Mouse (Mus musculus): Measurements from ENCODE around the gene Lgals12. TPM values are rescaled to one million over a fixed set of nuclear protein-coding genes. Genes with fewer than 3 reads are reported as not detected.
A peak's percentile ranks its signal among the peaks of the same experiment; 100 is the strongest.

The Lgals12 gene
- 0.11 and 0.29 TPM in 2 replicates for polyA plus RNA-seq (2014; fragmentation: Nextera tagmentation; extraction: Ambion mirVana)

GRCm38 (mm10) chr19:7606801-7607689 lies at the start of gene Lgals12:
Gene Lgals12, minus strand, starts transcription at chr19:7607193.
- peak; percentile 54 for DNase-seq
- 6% methylated on average over 15 of the region's 15 CpGs for WGBS
- Histone ChIP-seq H3K9ac (replicated peaks; ENCODE audit: low read length) (peak within 1 kb of the TSS; percentile 24; the same call in 1 of the 2 replicates), H3K36me3 (ENCODE audit: control insufficient read depth, insufficient read depth, low read length) (no peaks in the 10 kb centered on the region), H3K27ac (replicated peaks; ENCODE audit: low read depth, low read length) (peak within 1 kb of the TSS; percentile 20; the same call in 1 of the 2 replicates), H3K9me3 (ENCODE audit: control insufficient read depth, low read length) (no peaks in the 10 kb centered on the region), H3K4me2 (ENCODE audit: low read length) (peak within 1 kb of the TSS; percentile 62), H3K4me1 (ENCODE audit: control insufficient read depth, insufficient read depth, low read length) (peaks cover 8% of the 10 kb centered on the region), H3K4me3 (replicated peaks; ENCODE audit: low read depth, low read length) (peak within 1 kb of the TSS; percentile 26), H3K27me3 (ENCODE audit: control insufficient read depth, insufficient read depth, low read length) (no peaks in the 10 kb centered on the region)
- peak; percentile 32 for ATAC-seq (ENCODE audit: low FRiP score, low TSS enrichment)

- no peak overlapping the region for H3K4me2 ChIP-seq (ENCODE audit: low read length)
- no peaks in the 10 kb centered on the region for H3K36me3 ChIP-seq (ENCODE audit: control insufficient read depth, insufficient read depth, low read length)
- WGBS = 81% methylated on average over 8 of the region's 8 CpGs
- no peak overlapping the region for H3K4me3 ChIP-seq (replicated peaks; ENCODE audit: low read depth, low read length)
- no peak for DNase-seq
- no peaks in the 10 kb centered on the region for H3K27me3 ChIP-seq (ENCODE audit: control insufficient read depth, insufficient read depth, low read length)
- ATAC-seq (ENCODE audit: low FRiP score, low TSS enrichment) = no peak
- H3K9me3 ChIP-seq (ENCODE audit: control insufficient read depth, low read length) = no peaks in the 10 kb centered on the region
- H3K4me1 ChIP-seq (ENCODE audit: control insufficient read depth, insufficient read depth, low read length) = no peaks in the 10 kb centered on the region
- no peak overlapping the region for H3K27ac ChIP-seq (replicated peaks; ENCODE audit: low read depth, low read length)
- no peak overlapping the region for H3K9ac ChIP-seq (replicated peaks; ENCODE audit: low read length)
Measured at GRCm38 (mm10) chr19:7648913-7649666, 42.1 kb upstream of the Lgals12 start.

GRCm38 (mm10) chr19:7633786-7634185 lies 26.8 kb upstream of the Lgals12 start:
- Histone ChIP-seq H3K4me3 (replicated peaks; ENCODE audit: low read depth, low read length) (no peak overlapping the region), H3K4me1 (ENCODE audit: control insufficient read depth, insufficient read depth, low read length) (no peaks in the 10 kb centered on the region), H3K27ac (replicated peaks; ENCODE audit: low read depth, low read length) (no peak overlapping the region), H3K36me3 (ENCODE audit: control insufficient read depth, insufficient read depth, low read length) (no peaks in the 10 kb centered on the region), H3K9ac (replicated peaks; ENCODE audit: low read length) (no peak overlapping the region), H3K4me2 (ENCODE audit: low read length) (no peak overlapping the region), H3K27me3 (ENCODE audit: control insufficient read depth, insufficient read depth, low read length) (no peaks in the 10 kb centered on the region), H3K9me3 (ENCODE audit: control insufficient read depth, low read length) (no peaks in the 10 kb centered on the region)
- WGBS = 72% methylated on average over 1 of the region's 1 CpGs
- no peak for ATAC-seq (ENCODE audit: low FRiP score, low TSS enrichment)
- DNase-seq = no peak

GRCm38 (mm10) chr19:7633021-7633420 lies 26.0 kb upstream of the Lgals12 start:
- Histone ChIP-seq H3K36me3 (ENCODE audit: control insufficient read depth, insufficient read depth, low read length) (no peaks in the 10 kb centered on the region), H3K27ac (replicated peaks; ENCODE audit: low read depth, low read length) (no peak overlapping the region), H3K9ac (replicated peaks; ENCODE audit: low read length) (no peak overlapping the region), H3K4me2 (ENCODE audit: low read length) (no peak overlapping the region), H3K4me1 (ENCODE audit: control insufficient read depth, insufficient read depth, low read length) (no peaks in the 10 kb centered on the region), H3K9me3 (ENCODE audit: control insufficient read depth, low read length) (no peaks in the 10 kb centered on the region), H3K4me3 (replicated peaks; ENCODE audit: low read depth, low read length) (no peak overlapping the region), H3K27me3 (ENCODE audit: control insufficient read depth, insufficient read depth, low read length) (no peaks in the 10 kb centered on the region)
- DNase-seq (no peak), ATAC-seq (ENCODE audit: low FRiP score, low TSS enrichment) (no peak)

- Histone ChIP-seq H3K4me1 (ENCODE audit: control insufficient read depth, insufficient read depth, low read length) (0 out of 2 replicates have a peak, but pooled peaks cover under 1% of the 10 kb centered on the region), H3K4me2 (ENCODE audit: low read length) (no peak overlapping the region), H3K36me3 (ENCODE audit: control insufficient read depth, insufficient read depth, low read length) (no peaks in the 10 kb centered on the region), H3K27me3 (ENCODE audit: control insufficient read depth, insufficient read depth, low read length) (peaks cover under 1% of the 10 kb centered on the region; the same call in 1 of the 2 replicates), H3K27ac (replicated peaks; ENCODE audit: low read depth, low read length) (no peak overlapping the region), H3K9me3 (ENCODE audit: control insufficient read depth, low read length) (no peaks in the 10 kb centered on the region), H3K9ac (replicated peaks; ENCODE audit: low read length) (no peak overlapping the region), H3K4me3 (replicated peaks; ENCODE audit: low read depth, low read length) (no peak overlapping the region)
- ATAC-seq (ENCODE audit: low FRiP score, low TSS enrichment) = no peak
- WGBS = 46% methylated on average over 7 of the region's 7 CpGs
- DNase-seq = peak; percentile 92
Measured at GRCm38 (mm10) chr19:7617696-7618095, 10.7 kb upstream of the Lgals12 start.

GRCm38 (mm10) chr19:7617085-7617484 lies 10.1 kb upstream of the Lgals12 start:
- Histone ChIP-seq H3K9ac (replicated peaks; ENCODE audit: low read length) (no peak overlapping the region), H3K9me3 (ENCODE audit: control insufficient read depth, low read length) (no peaks in the 10 kb centered on the region), H3K36me3 (ENCODE audit: control insufficient read depth, insufficient read depth, low read length) (no peaks in the 10 kb centered on the region), H3K4me1 (ENCODE audit: control insufficient read depth, insufficient read depth, low read length) (peaks cover 7% of the 10 kb centered on the region; the same call in 1 of the 2 replicates), H3K27me3 (ENCODE audit: control insufficient read depth, insufficient read depth, low read length) (peaks cover 4% of the 10 kb centered on the region; the same call in 1 of the 2 replicates), H3K4me3 (replicated peaks; ENCODE audit: low read depth, low read length) (no peak overlapping the region), H3K4me2 (ENCODE audit: low read length) (no peak overlapping the region), H3K27ac (replicated peaks; ENCODE audit: low read depth, low read length) (no peak overlapping the region)
- ATAC-seq (ENCODE audit: low FRiP score, low TSS enrichment) (no peak), DNase-seq (no peak)
- 68% methylated on average over 3 of the region's 3 CpGs for WGBS

GRCm38 (mm10) chr19:7616231-7616930 lies 9.4 kb upstream of the Lgals12 start:
- Histone ChIP-seq H3K27me3 (ENCODE audit: control insufficient read depth, insufficient read depth, low read length) (peaks cover 4% of the 10 kb centered on the region; the same call in 1 of the 2 replicates), H3K4me1 (ENCODE audit: control insufficient read depth, insufficient read depth, low read length) (peaks cover 9% of the 10 kb centered on the region; the same call in 1 of the 2 replicates), H3K4me3 (replicated peaks; ENCODE audit: low read depth, low read length) (no peak overlapping the region), H3K9me3 (ENCODE audit: control insufficient read depth, low read length) (no peaks in the 10 kb centered on the region), H3K36me3 (ENCODE audit: control insufficient read depth, insufficient read depth, low read length) (no peaks in the 10 kb centered on the region), H3K4me2 (ENCODE audit: low read length) (no peak overlapping the region), H3K9ac (replicated peaks; ENCODE audit: low read length) (no peak overlapping the region), H3K27ac (replicated peaks; ENCODE audit: low read depth, low read length) (no peak overlapping the region)
- WGBS = 80% methylated on average over 5 of the region's 5 CpGs
- ATAC-seq (ENCODE audit: low FRiP score, low TSS enrichment) (no peak), DNase-seq (no peak)

- peaks cover 9% of the 10 kb centered on the region; the same call in 1 of the 2 replicates for H3K4me1 ChIP-seq (ENCODE audit: control insufficient read depth, insufficient read depth, low read length)
- H3K4me3 ChIP-seq (replicated peaks; ENCODE audit: low read depth, low read length) = no peak overlapping the region
- no peak overlapping the region for H3K4me2 ChIP-seq (ENCODE audit: low read length)
- no peak overlapping the region for H3K27ac ChIP-seq (replicated peaks; ENCODE audit: low read depth, low read length)
- no peaks in the 10 kb centered on the region for H3K9me3 ChIP-seq (ENCODE audit: control insufficient read depth, low read length)
- no peak overlapping the region for H3K9ac ChIP-seq (replicated peaks; ENCODE audit: low read length)
- DNase-seq (no peak), ATAC-seq (ENCODE audit: low FRiP score, low TSS enrichment) (no peak)
- H3K27me3 ChIP-seq (ENCODE audit: control insufficient read depth, insufficient read depth, low read length) = peaks cover 4% of the 10 kb centered on the region; the same call in 1 of the 2 replicates
- WGBS = 73% methylated on average over 7 of the region's 7 CpGs
- no peaks in the 10 kb centered on the region for H3K36me3 ChIP-seq (ENCODE audit: control insufficient read depth, insufficient read depth, low read length)
Measured at GRCm38 (mm10) chr19:7613151-7613550, 6.2 kb upstream of the Lgals12 start.

All from midbrain, embryonic 14.5 days (tissue).